Mouse (Mus musculus): Measurements from ENCODE around the gene Dmbt1. TPM values are rescaled to one million over a fixed set of nuclear protein-coding genes. Genes with fewer than 3 reads are reported as not detected.
"Not testable (repeated sequence)": the region's sequence is repeated elsewhere in the genome, so short reads cannot be mapped to it uniquely, and the experiment has no call there.

The Dmbt1 gene
- total RNA-seq, 2 experiments from 2014 or later = not detected

DNA sequence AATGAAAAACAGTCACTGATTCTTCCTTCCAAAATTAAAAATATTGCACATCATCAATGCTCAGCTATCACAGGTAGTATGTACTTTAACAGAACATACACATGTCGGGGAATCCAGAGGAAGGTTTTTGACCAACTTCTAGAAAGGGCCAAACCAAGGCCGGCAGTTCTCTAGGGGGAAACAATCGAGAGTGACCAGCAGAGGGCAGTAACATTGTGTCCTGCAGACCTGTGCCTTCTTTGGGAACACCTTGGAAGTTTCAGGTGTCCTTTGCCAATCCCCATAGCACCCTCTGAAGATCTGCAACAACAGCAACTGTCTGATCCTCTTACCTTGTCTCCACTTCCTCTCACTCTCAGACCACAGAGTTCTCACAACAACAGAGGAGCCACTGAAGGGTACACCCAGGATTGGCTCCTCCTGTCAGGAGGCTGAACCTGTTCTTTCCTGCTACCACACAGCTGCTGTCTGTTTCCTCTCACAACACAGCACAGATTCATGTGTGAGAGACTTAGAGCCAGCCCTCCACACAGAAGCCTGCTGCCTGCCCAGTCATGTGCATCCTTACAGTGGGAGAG lies 13.5 kb downstream of the Dmbt1 start:
- ATAC-seq (replicated peaks; ENCODE audit: low FRiP score, poor library complexity, severe bottlenecking) = not testable (repeated sequence)

DNA sequence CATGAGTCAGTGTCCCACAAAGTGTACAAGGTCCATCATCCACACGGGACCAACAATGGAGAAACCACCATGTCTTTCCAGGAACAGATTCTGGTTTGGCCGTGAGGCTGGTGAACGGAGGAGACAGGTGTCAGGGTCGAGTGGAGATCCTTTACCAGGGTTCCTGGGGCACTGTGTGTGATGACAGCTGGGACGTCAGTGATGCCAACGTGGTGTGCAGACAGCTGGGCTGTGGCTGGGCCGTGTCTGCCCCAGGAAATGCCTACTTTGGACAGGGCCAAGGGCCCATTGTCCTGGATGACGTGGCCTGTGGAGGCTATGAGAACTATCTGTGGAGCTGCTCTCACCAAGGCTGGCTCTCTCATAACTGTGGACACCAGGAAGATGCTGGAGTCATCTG lies 18.0 kb downstream of the Dmbt1 start:
- not testable (repeated sequence) for ATAC-seq (replicated peaks; ENCODE audit: low FRiP score, poor library complexity, severe bottlenecking)

DNA sequence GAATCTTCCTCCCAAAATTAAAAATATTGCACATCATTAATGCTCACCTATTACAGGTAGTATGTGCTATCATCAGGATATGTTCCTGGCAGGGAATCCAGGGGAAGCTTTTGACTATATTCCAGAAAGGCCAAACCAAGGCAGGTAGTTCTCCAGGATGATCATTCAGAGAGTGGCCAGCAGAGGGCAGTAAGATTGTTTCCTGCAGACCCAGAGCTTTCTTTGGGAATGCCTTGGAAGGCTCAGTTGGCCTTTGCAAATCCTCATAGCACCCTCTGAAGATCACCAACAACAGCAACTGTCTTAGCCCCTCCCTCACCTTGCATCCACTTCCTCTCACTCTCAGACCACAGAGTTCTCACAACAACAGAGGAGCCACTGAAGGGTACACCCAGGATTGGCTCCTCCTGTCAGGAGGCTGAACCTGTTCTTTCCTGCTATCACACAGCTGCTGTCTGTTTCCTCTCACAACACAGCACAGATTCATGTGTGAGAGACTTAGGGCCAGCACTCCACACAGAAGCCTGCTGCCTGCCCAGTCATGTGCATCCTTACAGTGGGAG lies 23.0 kb downstream of the Dmbt1 start:
- no peak for ATAC-seq (replicated peaks; ENCODE audit: low FRiP score, poor library complexity, severe bottlenecking)

DNA sequence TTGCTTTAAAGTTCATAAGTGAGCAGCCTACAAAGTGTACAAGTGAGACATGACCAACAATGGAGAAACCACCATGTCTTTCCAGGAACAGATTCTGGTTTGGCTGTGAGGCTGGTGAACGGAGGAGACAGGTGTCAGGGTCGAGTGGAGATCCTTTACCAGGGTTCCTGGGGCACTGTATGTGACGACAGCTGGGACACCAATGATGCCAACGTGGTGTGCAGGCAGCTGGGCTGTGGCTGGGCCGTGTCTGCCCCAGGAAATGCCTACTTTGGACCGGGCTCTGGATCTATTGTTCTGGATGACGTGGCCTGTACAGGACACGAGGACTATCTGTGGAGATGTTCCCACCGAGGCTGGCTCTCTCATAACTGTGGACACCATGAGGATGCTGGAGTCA lies 26.1 kb downstream of the Dmbt1 start:
- ATAC-seq (replicated peaks; ENCODE audit: low FRiP score, poor library complexity, severe bottlenecking) = not testable (repeated sequence)

DNA sequence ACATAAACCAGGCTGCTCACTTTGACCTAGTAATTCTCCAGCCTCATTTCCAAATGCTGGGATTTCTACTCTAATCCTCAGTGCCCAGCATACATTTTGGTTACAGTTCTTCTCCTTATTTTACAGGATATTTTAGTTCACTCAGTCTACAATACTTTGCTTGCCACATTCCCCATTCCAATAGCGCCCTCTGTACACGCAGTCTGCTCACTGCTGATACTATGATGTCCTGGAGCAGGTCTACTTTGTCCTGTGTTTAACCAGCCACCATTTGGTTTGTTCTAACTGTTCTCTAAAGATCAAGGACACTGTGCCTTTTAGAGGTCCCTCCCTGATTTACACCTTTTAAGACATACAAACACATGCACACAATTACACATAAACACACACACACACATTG lies 28.0 kb downstream of the Dmbt1 start:
- ATAC-seq (replicated peaks; ENCODE audit: low FRiP score, poor library complexity, severe bottlenecking) = not testable (repeated sequence)

DNA sequence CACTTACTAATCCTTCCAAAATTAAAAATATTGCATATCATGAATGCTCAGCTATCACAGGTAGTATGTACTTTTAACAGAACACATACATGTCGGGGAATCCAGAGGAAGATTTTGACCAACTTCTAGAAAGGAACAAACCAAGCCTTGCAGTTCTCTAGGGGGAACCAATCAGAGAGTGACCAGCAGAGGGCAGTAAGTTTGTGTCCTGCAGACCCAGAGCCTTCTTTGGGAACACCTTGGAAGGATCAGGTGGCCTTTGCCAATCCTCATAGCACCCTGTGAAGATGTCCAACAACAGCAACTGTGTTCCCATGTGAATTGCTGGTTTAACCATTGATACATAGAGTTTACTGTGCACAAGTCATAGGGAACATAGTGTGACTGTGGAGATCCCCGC lies 30.7 kb downstream of the Dmbt1 start:
- no peak for ATAC-seq (replicated peaks; ENCODE audit: low FRiP score, poor library complexity, severe bottlenecking)

DNA sequence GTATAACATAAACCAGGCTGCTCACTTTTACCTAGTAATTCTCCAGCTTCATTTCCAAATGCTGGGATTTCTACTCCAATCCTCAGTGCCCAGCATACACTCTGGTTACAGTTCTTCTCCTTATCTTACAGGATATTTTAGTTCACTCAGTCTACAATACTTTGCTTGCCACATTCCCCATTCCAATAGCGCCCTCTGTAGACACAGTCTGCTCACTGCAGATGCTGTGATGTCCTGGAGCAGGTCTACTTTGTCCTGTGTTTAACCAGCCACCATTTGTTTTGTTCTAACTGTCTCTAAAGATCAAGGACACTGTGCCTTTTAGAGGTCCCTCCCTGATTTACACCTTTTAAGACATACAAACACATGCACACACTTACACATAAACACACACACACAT lies 36.3 kb downstream of the Dmbt1 start:
- not testable (repeated sequence) for ATAC-seq (replicated peaks; ENCODE audit: low FRiP score, poor library complexity, severe bottlenecking)

DNA sequence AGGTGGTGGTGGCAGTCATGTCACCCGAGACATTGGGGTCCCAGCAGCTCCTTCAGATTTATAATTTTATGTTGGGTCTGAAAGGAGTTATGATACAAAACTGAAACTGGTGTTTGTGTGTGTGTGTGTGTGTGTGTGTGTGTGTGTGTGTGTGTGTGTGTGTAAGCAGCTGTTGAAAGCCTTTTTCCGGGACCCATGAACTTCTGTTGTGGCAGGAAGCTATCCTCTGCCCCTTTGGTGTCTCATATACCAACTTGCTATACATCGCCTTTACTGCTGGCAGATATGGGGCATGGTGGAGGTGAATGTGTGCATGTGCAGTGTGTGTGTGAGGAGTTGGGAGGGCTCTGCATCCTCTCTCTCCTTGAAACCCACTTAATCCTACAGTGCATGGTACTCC lies 41.6 kb downstream of the Dmbt1 start:
- ATAC-seq (replicated peaks; ENCODE audit: low FRiP score, poor library complexity, severe bottlenecking) = not testable (repeated sequence)

DNA sequence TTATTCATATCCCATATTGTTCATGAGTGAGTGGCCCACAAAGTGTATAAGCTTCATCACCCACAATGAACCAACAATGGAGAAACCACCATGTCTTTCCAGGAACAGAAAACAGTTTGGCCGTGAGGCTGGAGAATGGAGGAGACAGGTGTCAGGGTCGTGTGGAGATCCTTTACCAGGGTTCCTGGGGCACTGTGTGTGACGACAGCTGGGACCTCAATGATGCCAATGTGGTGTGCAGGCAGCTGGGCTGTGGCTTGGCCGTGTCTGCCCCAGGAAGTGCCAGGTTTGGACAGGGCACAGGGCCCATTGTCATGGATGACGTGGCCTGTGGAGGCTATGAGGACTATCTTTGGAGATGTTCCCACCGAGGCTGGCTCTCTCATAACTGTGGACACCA lies 42.2 kb downstream of the Dmbt1 start:
- ATAC-seq (replicated peaks; ENCODE audit: low FRiP score, poor library complexity, severe bottlenecking) = not testable (repeated sequence)

DNA sequence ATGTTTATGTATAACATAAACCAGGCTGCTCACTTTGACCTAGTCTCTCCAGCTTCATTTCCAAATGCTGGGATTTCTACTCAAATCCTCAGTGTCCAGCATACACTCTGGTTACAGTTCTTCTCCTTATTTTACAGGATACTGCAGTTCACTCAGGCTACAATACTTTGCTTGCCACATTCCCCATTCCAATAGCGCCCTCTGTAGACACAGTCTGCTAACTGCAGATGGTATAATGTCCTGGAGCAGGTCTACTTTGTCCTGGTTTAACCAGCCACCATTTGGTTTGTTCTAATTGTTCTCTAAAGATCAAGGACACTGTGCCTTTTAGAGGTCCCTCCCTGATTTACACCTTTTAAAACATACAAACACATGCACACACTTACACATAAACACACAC lies 44.1 kb downstream of the Dmbt1 start:
- no peak for ATAC-seq (replicated peaks; ENCODE audit: low FRiP score, poor library complexity, severe bottlenecking)

DNA sequence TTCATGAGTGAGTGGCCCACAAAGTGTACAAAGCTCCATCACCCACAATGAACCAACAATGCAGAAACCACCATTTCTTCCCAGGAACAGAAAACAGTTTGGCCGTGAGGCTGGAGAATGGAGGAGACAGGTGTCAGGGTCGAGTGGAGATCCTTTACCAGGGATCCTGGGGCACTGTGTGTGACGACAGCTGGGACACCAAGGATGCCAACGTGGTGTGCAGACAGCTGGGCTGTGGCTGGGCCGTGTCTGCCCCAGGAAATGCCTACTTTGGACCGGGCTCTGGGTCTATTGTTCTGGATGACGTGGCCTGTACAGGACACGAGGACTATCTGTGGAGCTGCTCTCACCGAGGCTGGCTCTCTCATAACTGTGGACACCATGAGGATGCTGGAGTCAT lies 50.5 kb downstream of the Dmbt1 start:
- not testable (repeated sequence) for ATAC-seq (replicated peaks; ENCODE audit: low FRiP score, poor library complexity, severe bottlenecking)

DNA sequence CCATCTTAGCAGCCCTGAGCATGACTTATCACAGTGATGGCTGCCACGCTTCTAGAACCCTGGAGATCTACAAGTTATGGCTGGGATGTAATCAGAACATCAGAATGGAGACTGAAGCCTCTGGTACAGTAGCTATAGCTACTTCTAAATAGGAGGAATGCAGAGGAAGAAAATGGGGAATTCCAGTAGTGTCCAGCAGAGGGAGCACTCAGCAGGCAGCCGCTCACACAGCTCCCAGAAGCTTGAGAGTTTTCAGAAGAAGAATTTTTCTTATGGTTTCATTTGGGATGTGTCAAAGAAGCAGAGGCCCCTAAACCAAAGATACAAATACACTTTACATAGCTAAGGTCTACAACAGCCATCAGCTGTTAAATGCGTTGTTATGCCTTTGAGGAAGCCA lies 80.6 kb downstream of the Dmbt1 start:
- no peak for ATAC-seq (replicated peaks; ENCODE audit: low FRiP score, poor library complexity, severe bottlenecking)

DNA sequence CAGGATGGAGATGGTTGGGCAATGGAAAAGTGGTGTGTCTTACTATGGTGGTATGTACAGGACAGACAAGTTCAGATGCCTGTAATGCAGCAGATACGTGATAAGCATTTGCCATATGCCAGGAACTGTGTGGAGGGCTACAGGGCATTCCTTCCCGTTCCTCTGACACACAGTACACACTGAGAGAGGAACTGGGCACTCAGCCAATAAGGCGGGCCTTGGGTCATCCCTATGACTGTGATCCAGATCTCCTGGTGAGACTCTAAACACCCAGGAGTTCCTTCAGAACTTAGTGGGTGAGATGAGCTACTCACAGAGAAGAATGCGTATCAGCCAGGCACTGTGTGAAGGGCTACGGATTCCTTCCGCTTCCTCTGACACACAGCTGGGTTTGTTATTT lies 81.8 kb downstream of the Dmbt1 start:
- ATAC-seq (replicated peaks; ENCODE audit: low FRiP score, poor library complexity, severe bottlenecking) = no peak

DNA sequence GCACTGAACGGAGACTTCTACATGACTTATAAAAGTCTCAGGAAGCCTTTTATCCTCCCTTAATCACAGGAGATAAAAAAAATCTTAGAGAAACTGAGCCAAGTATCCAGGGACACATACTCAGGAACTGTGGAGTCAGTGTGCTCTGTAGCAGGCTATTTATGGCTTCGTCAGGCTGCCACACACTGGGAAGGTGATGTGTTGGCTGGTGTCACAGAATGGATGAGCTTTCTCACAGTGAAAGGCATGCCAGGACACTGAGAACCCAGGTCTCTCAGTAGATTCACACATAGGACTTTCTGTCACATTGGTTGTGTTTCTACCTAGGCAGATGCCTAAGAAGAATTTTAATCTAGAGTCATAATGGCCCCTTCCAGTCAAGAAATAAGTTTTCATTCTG lies 82.6 kb downstream of the Dmbt1 start:
- ATAC-seq (replicated peaks; ENCODE audit: low FRiP score, poor library complexity, severe bottlenecking) = no peak

DNA sequence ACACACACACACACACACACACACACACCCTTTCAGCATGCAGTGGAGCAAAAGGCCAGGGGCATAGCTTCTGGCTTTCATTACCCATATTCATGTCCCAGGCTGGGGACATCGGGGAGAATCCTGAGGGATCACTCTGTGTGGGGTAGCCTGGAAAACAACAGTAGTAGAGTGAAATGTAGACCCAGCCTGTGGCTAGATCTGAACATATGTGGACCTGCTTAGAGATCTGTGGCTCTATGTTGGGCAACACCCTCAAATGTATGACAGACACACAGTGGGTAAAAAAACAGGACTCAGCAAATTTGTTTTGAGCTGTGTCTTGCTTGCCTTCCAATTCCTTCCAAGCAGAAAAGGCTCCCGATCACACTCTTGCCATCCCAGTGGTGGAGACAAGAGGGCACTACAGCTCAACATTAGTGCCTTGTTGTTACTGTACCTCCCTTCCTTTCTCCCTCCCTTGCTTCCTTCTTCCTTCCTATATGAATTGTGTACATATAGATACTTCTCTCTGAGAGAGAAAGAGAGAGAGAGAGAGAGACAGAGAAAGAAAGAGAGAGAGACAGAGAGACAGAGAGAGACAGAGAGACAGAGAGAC lies 90.5 kb downstream of the Dmbt1 start:
- no peak for ATAC-seq (replicated peaks; ENCODE audit: low FRiP score, poor library complexity, severe bottlenecking)

DNA sequence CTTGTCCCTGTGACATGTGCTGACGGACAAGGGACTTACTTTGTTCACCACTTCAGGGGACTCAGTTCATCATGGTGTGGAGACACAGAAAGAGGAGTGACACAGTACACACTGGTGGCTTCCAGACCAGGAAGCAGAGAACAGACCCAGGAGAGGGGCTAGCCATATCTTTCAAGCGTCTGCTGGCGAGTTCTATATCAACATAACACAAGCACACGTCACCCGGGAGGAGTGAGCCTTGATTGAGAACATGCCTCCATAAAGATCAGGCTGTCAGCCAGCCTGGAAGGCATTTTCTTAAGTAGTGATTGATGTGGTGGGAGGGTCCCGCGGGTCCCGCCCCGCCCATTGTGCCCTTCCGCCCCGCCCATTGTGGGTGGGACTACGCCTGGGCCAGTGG lies 98.2 kb downstream of the Dmbt1 start:
- ATAC-seq (replicated peaks; ENCODE audit: low FRiP score, poor library complexity, severe bottlenecking) = no peak

DNA sequence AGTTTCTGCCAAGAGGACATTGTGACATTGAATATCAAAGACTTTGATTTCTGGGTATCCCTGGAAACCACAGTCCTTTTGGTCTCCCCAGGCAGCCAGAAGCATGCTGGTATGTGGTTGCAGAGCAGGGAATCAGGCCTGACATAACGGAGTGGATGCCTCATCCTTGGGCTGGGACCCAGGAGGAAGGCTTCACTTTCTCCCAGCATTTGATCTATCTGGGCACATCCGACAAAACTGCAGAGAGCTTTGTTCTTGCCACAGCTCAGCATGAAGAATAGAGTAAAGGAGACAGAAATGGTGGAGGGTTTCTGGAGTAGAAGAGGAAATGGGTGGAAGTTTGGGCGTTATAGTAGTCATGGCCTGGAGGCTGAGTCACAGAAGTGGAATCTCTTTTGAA lies 101.3 kb downstream of the Dmbt1 start:
- no peak for ATAC-seq (replicated peaks; ENCODE audit: low FRiP score, poor library complexity, severe bottlenecking)

DNA sequence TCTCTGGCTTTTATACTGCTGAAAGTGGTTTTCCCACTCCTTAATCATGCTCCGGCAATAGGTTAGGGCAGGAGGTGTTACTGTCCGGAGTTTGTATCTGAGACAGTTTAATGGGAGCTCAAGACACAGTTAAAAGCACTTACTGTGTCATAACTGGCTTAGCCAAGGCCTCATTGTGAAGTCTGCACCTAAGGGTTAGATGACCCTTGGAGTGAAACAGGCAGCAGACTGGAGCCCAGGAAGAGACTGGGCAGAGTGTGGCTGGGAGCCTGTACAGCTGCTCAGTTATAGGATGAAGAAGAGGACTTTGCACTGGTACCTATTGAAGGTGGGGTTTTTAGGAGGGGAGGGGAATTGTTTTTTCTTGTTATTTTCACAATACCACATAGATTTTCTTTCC lies 114.4 kb downstream of the Dmbt1 start, which contains the start of gene 4933402N03Rik:
Gene 4933402N03Rik, minus strand, starts transcription at position 101 of the 400 bp plus-strand sequence.
- no peak for ATAC-seq (replicated peaks; ENCODE audit: low FRiP score, poor library complexity, severe bottlenecking)

DNA sequence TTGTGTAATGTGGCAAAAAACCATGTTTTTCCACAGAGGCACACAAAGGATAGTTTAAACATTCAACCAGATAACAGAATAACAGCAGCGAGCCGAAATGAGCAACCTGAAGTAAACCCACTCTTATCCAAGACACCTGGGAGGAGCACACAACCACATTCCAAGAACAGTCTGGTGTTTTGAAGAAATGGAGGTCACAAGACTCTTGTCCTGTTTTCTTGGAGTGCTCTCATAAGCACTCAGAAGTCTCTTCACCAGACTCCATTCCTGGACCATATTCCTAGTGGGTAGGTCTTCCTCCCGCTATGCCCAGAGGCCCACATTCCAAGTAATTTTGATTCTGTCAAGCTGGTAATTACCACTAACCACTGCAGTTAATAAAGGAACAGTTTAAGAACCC lies 118.3 kb downstream of the Dmbt1 start:
- ATAC-seq (replicated peaks; ENCODE audit: low FRiP score, poor library complexity, severe bottlenecking) = no peak

DNA sequence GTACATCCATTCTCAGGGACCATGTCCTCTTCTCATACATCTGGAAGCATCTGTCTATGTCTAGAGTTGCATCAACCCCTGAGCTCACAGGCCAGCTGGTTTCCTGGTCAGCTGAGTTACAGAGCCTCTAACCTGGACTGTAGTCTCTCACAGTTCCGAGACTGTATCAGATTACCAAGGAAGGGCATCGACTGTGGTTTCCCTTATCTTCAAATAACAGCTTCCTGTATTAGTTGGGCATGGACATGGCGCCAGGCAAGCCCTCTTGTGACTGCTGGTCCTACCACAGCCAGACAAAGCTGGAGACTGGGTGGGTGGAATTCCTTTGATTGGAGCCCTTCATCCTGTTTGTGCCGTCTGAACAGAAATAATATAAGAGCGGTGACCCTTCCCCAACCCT lies 121.2 kb downstream of the Dmbt1 start:
- no peak for ATAC-seq (replicated peaks; ENCODE audit: low FRiP score, poor library complexity, severe bottlenecking)

DNA sequence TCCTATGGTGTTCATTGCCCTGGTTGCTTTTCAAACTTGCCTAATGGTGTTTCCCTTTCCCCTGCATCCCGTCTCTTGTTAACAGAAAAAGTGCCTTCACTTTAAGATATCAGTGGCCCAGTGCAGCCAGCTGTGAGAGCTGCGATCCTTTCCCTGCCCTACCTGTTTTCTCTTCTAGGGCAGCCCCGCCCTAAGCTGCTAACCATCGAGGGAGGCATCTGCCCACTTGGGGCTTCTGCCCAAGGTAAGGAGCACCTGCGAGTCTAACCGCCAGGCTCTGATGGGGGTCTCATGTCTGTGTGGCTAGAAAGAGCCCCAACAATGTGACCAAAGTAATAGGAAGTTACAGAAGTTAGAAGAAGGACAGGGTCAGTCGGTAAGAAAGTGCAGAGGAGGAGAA lies 130.4 kb downstream of the Dmbt1 start:
- ATAC-seq (replicated peaks; ENCODE audit: low FRiP score, poor library complexity, severe bottlenecking) = no peak

DNA sequence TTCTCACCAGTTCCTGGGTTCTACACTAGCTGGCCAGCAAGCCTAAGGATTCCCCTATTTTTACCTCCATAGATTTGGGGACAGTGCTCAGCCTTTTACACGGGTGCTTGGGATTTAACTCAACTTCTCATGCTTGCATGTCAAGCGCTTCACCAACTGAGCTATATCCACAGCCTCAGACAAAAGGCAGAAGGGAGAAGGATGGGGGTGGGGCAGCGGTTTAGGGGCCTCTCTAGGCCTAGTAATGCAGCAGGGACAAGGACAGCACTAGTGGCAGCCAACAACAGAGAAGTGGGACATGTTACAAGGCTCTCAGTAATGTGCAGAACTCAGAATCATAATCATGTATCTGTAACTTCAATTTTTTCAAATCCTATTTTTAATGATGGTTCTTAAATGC lies 135.9 kb downstream of the Dmbt1 start:
- no peak for ATAC-seq (replicated peaks; ENCODE audit: low FRiP score, poor library complexity, severe bottlenecking)
